Mouse (Mus musculus) activated CD4-positive, CD25-positive, alpha-beta regulatory T cell, adult 9 weeks (primary cell): ENCODE data around the gene Olfr1289. TPM values are rescaled to one million over a fixed set of nuclear protein-coding genes. Genes with fewer than 3 reads are reported as not detected.

Experiments used
- polyA plus RNA-seq: library from polyadenylated mRNA; unstranded; fragments of 100-300 nt; shearing (Covaris generic); gene quantifications from one replicate; pipeline ENCODE4 v1.2.1, GENCODE M21; 2017

Gene Olfr1289
- not detected for polyA plus RNA-seq

DNA sequence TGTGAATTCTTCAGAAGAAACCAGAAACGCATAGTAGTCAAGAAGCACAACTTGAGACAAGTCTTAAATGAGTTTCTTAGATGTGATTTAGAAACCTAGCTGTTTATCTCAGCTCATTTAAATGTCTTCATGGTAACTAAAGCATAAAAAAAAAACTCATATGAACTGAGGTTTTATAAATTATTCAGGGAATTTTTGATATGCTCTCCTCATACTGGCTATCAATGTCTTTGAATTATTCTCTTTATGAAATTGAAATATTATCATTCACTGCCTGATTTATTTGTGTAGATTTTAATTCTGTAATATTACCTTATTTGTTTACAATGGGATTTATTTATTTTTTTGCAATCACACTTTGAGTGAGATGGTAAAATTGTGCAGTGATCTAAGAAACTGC is at the start of gene Olfr1289:
Gene Olfr1289, plus strand, starts transcription at position 301 of the 400 bp plus-strand sequence.

DNA sequence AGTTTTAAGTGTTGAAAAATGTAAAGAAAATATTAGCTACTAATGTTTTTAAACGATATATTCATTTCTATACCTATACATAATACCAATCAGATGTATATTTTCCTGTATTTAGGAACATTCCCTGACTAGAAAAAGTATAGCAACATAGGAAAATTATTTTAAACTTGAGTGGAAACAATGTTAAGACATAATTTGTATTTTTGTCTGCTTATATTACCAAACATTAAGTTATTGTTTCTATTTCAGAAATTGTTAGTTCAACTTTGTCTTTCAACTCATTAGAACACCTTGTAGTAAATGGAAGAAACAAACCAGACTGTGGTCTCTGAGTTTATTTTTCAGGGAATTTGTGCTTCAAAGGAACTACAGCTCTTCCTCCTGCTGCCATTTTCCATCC is 31.8 kb upstream of the Olfr1289 start, which contains the start of gene Olfr1287:
Gene Olfr1287, plus strand, starts transcription at position 301 of the 400 bp plus-strand sequence.

DNA sequence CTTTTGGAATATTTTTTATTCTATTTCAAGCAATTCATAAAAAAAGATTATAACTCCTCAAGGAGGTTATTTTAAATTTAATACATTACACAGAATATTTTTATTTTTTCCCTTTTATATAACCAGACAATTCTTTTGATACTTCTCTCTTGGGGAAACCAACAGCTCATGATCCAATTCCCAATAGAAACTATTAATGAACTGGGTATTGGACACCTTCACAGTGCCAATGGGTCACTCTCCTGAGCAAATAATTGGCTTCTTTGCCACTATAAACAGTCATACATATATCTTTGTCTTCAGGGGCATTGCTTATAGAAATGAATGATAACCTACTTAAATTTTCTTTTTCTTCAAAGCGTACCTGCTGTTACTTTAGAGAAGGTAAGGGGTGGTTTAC is 6.8 kb upstream of the Olfr1289 start, which contains the start of gene Olfr1288:
Gene Olfr1288, plus strand, starts transcription at position 301 of the 400 bp plus-strand sequence.

DNA sequence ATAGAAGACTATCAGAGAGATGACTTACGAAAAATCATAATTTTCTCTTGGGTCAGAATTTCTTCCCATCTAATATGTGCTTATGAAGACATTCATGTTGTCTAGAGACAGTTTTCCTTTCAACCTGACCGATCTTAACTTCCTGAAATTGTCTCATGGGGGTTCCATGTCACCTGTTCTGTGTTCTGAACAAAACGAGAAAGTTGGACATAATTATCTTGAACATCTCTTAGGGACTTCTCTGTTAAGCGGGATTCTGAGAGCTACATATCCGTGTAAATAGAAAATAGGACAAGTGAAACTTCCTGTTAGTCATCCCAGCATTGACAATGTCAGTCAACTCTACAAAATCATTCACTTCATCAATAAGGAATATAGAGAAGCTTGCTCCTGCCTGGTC is 13.1 kb downstream of the Olfr1289 start, which contains the start of gene Olfr1290:
Gene Olfr1290, minus strand, starts transcription at position 101 of the 400 bp plus-strand sequence.

DNA sequence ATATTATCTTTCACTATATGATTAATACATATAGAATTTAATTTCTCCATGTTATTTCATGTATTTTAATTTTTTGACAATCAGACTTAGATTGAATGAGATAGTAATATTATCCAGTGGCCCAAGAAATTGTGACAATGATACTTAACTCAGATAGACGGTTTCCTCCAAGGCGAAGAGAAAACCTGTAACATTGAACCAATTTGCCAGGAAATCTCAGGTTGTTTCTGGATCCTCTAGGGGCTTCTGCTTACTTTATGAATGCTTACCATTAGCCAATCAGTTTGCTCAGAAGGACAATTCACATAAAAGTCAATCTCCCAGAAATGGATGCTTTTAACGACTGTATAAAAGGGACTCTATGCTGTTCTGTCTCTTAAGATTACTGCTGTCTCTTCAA is 16.3 kb downstream of the Olfr1289 start, which contains the start of gene Olfr1291-ps1:
Gene Olfr1291-ps1, plus strand, starts transcription at position 301 of the 400 bp plus-strand sequence.

DNA sequence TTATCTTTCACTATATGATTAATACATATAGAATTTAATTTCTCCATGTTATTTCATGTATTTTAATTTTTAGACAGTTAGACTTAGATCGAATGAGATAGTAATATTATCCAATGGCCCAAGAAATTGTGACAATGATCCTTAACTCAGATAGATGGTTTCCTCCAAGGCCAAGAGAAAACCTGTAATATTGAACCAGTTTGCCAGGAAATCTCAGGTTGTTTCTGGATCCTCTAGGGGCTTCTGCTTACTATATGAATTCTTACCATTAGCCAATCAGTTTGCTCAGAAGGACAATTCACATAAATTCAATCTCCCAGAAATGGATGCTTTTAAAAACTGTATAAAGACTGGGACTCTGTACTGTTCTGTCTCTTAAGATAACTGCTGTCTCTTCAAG is 44.3 kb downstream of the Olfr1289 start, which contains the start of gene Olfr1293-ps:
Gene Olfr1293-ps, plus strand, starts transcription at position 301 of the 400 bp plus-strand sequence.

Other genes with a start within 250 kb of the Olfr1289 start
- not detected for gene Olfr1275, start 245.5 kb upstream of the Olfr1289 start, polyA plus RNA-seq
- gene Olfr1276, start 226.3 kb upstream of the Olfr1289 start, polyA plus RNA-seq = not detected
- not detected for gene Olfr1277, start 206.7 kb upstream of the Olfr1289 start, polyA plus RNA-seq
- gene Olfr1278, start 190.7 kb upstream of the Olfr1289 start, polyA plus RNA-seq = not detected
- not detected for gene Olfr1279, start 180.2 kb upstream of the Olfr1289 start, polyA plus RNA-seq
- gene Olfr1280, start 166.8 kb upstream of the Olfr1289 start, polyA plus RNA-seq = not detected
- not detected for gene Olfr1281, start 154.3 kb upstream of the Olfr1289 start, polyA plus RNA-seq
- not detected for gene Olfr1282, start 144.7 kb upstream of the Olfr1289 start, polyA plus RNA-seq
- gene Olfr1283, start 114.0 kb upstream of the Olfr1289 start, polyA plus RNA-seq = not detected
- not detected for gene Olfr1284, start 105.3 kb upstream of the Olfr1289 start, polyA plus RNA-seq
- not detected for gene Olfr1286, start 57.7 kb upstream of the Olfr1289 start, polyA plus RNA-seq
- gene Olfr1287, start 31.7 kb upstream of the Olfr1289 start, polyA plus RNA-seq = not detected
- not detected for gene Olfr1288, start 6.7 kb upstream of the Olfr1289 start, polyA plus RNA-seq
- gene Olfr1290, start 13.0 kb downstream of the Olfr1289 start, polyA plus RNA-seq = not detected
- gene Olfr1291-ps1, start 16.4 kb downstream of the Olfr1289 start, polyA plus RNA-seq = not detected
- gene Olfr1293-ps, start 44.4 kb downstream of the Olfr1289 start, polyA plus RNA-seq = not detected
- not detected for gene Olfr1294, start 59.5 kb downstream of the Olfr1289 start, polyA plus RNA-seq
- gene Olfr1295, start 88.9 kb downstream of the Olfr1289 start, polyA plus RNA-seq = not detected
- not detected for gene Olfr1297, start 145.7 kb downstream of the Olfr1289 start, polyA plus RNA-seq
- not detected for gene Olfr1298, start 168.4 kb downstream of the Olfr1289 start, polyA plus RNA-seq
- gene Olfr1299, start 180.6 kb downstream of the Olfr1289 start, polyA plus RNA-seq = not detected